Mouse (Mus musculus) kidney, postnatal 0 days (tissue): Measurements from ENCODE around the gene Hoxc5. TPM values are rescaled to one million over a fixed set of nuclear protein-coding genes. Genes with fewer than 3 reads are reported as not detected.

Source experiments
- ATAC-seq: fragments of 200-750 bp; cut with Nextera tagmentation; replicated peaks from 2 replicates; pipeline ENCODE4 v1.8.0; 2017; ENCODE audit warnings: low read depth, moderate number of reproducible peaks, moderate TSS enrichment, moderate library complexity; ENCODE audit not compliant: low FRiP score
- DNase-seq: peaks from one replicate; pipeline ENCODE4 v3.0.0-alpha.2; 2016; ENCODE audit warnings: low spot score
- H3K27ac ChIP-seq: fragments of 300-500 bp; sonication (generic); 2 replicates; pipeline ENCODE4 v1.5.1; 2014; ENCODE audit warnings: mild to moderate bottlenecking
- H3K27me3 ChIP-seq: fragments of 300-500 bp; sonication (generic); 2 replicates; pipeline ENCODE4 v1.6.1; 2014; ENCODE audit warnings: low read length, mixed read lengths; ENCODE audit not compliant: insufficient read depth
- H3K36me3 ChIP-seq: fragments of 300-500 bp; sonication (generic); 2 replicates; pipeline ENCODE4 v1.6.1; 2014; ENCODE audit warnings: low read length, mixed read lengths; ENCODE audit not compliant: insufficient read depth
- H3K4me1 ChIP-seq: fragments of 300-500 bp; sonication (generic); replicated peaks from 2 replicates; pipeline ENCODE4 v1.6.1; 2014; ENCODE audit warnings: antibody characterized with exemption, low read length, mixed read lengths; ENCODE audit not compliant: insufficient read depth
- H3K4me2 ChIP-seq: fragments of 300-500 bp; sonication (generic); 2 replicates; pipeline ENCODE4 v1.6.1; 2014; ENCODE audit warnings: mild to moderate bottlenecking, low read length, moderate library complexity, mixed read lengths
- H3K4me3 ChIP-seq: fragments of 300-500 bp; sonication (generic); replicated peaks from 2 replicates; pipeline ENCODE4 v1.5.1; 2014; ENCODE audit warnings: low read depth, low read length
- H3K9ac ChIP-seq: fragments of 300-500 bp; sonication (generic); 2 replicates; pipeline ENCODE4 v1.6.1; 2014; ENCODE audit warnings: low read depth, low read length
- H3K9me3 ChIP-seq: fragments of 300-500 bp; sonication (generic); replicated peaks from 2 replicates; pipeline ENCODE4 v1.6.1; 2016; ENCODE audit warnings: low read length, inconsistent platforms, mixed read lengths
- CTCF ChIP-seq: IDR thresholded peaks from 2 replicates; pipeline ENCODE4 v1.5.1; 2016; ENCODE audit warnings: antibody characterized with exemption, low read depth, mild to moderate bottlenecking, moderate library complexity
- WGBS: fragments of 180-500 bp; shearing (Covaris S2); extraction: QIAGEN DNeasy Blood & Tissue Kit; methylation state at CpG from one replicate; pipeline ENCODE4 v1.1.7; 2014; 5-methylcytosine and 5-hydroxymethylcytosine counted together
- polyA plus RNA-seq: library from polyadenylated mRNA; unstranded; fragments of >200 nt; fragmentation: Nextera tagmentation; extraction: Ambion mirVana; gene quantifications from 2 replicates; pipeline ENCODE4 v1.2.1, GENCODE M21; 2015

Hoxc5 gene
- polyA plus RNA-seq, 1 experiment from 2014 or later = 3.9 TPM

- peak; percentile 68 for DNase-seq
- Histone ChIP-seq H3K9ac (peak overlapping the region; percentile 74), H3K4me1 (peaks cover 21% of the 10 kb centered on the region), H3K4me3 (peak overlapping the region; percentile 51), H3K9me3 (no peaks in the 10 kb centered on the region), H3K27me3 (no peaks in the 10 kb centered on the region), H3K36me3 (no peaks in the 10 kb centered on the region), H3K4me2 (peak overlapping the region; percentile 90), H3K27ac (peak overlapping the region; percentile 91)
- no peak for ATAC-seq
- TF ChIP-seq CTCF = no peak
- 11% methylated on average over 26 of the region's 26 CpGs for WGBS
These were observed 2.0 kb upstream of the Hoxc5 start for GRCm38 (mm10) chr15:102965003-102965891.

GRCm38 (mm10) chr15:102965892-102966775, 1.1 kb upstream of the Hoxc5 start:
- DNase-seq = peak; percentile 98
- peaks cover 20% of the 10 kb centered on the region for H3K4me1 ChIP-seq
- peak overlapping the region; percentile 90 for H3K4me2 ChIP-seq
- no peaks in the 10 kb centered on the region for H3K27me3 ChIP-seq
- peak overlapping the region; percentile 51 for H3K4me3 ChIP-seq
- H3K9me3 ChIP-seq = no peaks in the 10 kb centered on the region
- peak overlapping the region; percentile 91 for H3K27ac ChIP-seq
- peak; percentile 80 for ATAC-seq
- no peaks in the 10 kb centered on the region for H3K36me3 ChIP-seq
- WGBS = 2% methylated on average over 30 of the region's 30 CpGs
- peak overlapping the region; percentile 80 for H3K9ac ChIP-seq
- TF ChIP-seq CTCF = peak; percentile 94

- peak within 1 kb of the TSS; percentile 80 for H3K9ac ChIP-seq
- no peak for DNase-seq
- ATAC-seq = peak; percentile 49
- H3K9me3 ChIP-seq = no peaks in the 10 kb centered on the region
- H3K27ac ChIP-seq = peak within 1 kb of the TSS; percentile 91
- no peak for TF ChIP-seq CTCF
- H3K4me1 ChIP-seq = peaks cover 17% of the 10 kb centered on the region
- H3K27me3 ChIP-seq = no peaks in the 10 kb centered on the region
- H3K36me3 ChIP-seq = no peaks in the 10 kb centered on the region
- H3K4me2 ChIP-seq = peak within 1 kb of the TSS; percentile 90
- 1% methylated on average over 27 of the region's 27 CpGs for WGBS
- peak within 1 kb of the TSS; percentile 51 for H3K4me3 ChIP-seq
These were observed 399 bp upstream of the Hoxc5 start, which contains the start of gene Hoxc10 for GRCm38 (mm10) chr15:102966776-102967311. TSS of gene Hoxc10 (plus strand) at chr15:102966796.

GRCm38 (mm10) chr15:102967511-102968397, 511 bp downstream of the Hoxc5 start:
- WGBS = 8% methylated on average over 34 of the region's 34 CpGs
- ATAC-seq (no peak), DNase-seq (no peak)
- no peak for TF ChIP-seq CTCF
- Histone ChIP-seq H3K9ac (peak overlapping the region; percentile 80), H3K27me3 (no peaks in the 10 kb centered on the region), H3K4me1 (peaks cover 21% of the 10 kb centered on the region), H3K27ac (peak overlapping the region; percentile 88), H3K4me2 (peak overlapping the region; percentile 90), H3K4me3 (peak overlapping the region; percentile 51), H3K36me3 (no peaks in the 10 kb centered on the region), H3K9me3 (no peaks in the 10 kb centered on the region)

- Histone ChIP-seq H3K27me3 (no peaks in the 10 kb centered on the region), H3K9me3 (no peaks in the 10 kb centered on the region), H3K27ac (no peak overlapping the region; the same call in 1 of the 2 replicates), H3K4me1 (peaks cover 19% of the 10 kb centered on the region), H3K4me2 (peak overlapping the region; percentile 90), H3K36me3 (no peaks in the 10 kb centered on the region), H3K4me3 (peak overlapping the region; percentile 51), H3K9ac (peak overlapping the region; percentile 80; the same call in 1 of the 2 replicates)
- ATAC-seq (no peak), DNase-seq (no peak)
- TF ChIP-seq CTCF = no peak
- WGBS = 32% methylated on average over 1 of the region's 1 CpGs
These were observed 2.1 kb downstream of the Hoxc5 start for GRCm38 (mm10) chr15:102969296-102969695.
